ENCODE assay signal across 21 mouse cellular contexts in the genomic region with DNA sequence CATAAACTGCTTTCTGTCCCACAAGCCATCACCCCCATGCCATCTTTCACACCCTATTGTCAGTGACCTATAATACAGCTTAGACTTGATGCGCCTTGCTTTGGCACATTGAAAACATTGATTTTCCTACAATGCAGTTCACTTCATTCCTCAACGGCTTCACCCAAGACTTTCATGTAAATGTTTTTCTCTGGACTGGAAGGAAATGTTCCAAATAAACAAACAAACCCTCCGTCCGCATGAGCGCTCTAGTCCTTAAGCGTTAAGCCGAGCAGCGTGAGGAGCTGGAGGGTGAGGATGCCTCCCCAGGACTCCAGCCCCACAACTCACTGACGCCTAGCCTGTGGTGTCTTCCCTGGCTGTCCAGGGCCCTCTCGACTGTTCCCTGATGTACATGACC.
A peak's percentile ranks its signal among the peaks of the same experiment; 100 is the strongest.
DNase-seq lines count a peak whose midpoint lies in the region; ATAC-seq and TF ChIP-seq lines count a peak whose summit lies in the region.
"Had no signal": no experiment of that assay in that cellular context is flagged by ENCODE, and none has a peak within 500 bp of the region (broad histone marks: within the 10 kb centered on the region; RNA-seq: fewer than 3 reads in every experiment).

No protein-coding gene starts in this region.

- no peak for DNase-seq in forebrain, embryonic 10.5 days (ENCODE audit: extremely low spot score, low spot score)
- no peak for DNase-seq in midbrain, embryonic 10.5 days (ENCODE audit: low spot score)
- DNase-seq: adrenal gland, adult 2 months; cerebellum, adult 8-10 months; gastrocnemius, postnatal 10 days; heart, adult 11 months; kidney, adult 18-20 months; kidney, postnatal 14 days; layer of hippocampus, postnatal 36 days; liver, postnatal 0 days; right cerebral cortex, adult 18-20 months; thymus, postnatal 36 days had no signal

- TF ChIP-seq CTCF in intestine, postnatal 0 days (IDR thresholded peaks at IDR 0.05; ENCODE audit: low read depth): no peak

- no peak for ATAC-seq in forebrain, embryonic 15.5 days (replicated peaks)
- no peak for ATAC-seq in intestine, embryonic 15.5 days
- no peak for ATAC-seq in intestine, postnatal 0 days
- ATAC-seq in midbrain, embryonic 15.5 days (replicated peaks): no peak
- ATAC-seq in limb, embryonic 12.5 days (ENCODE audit: insufficient number of reproducible peaks, insufficient read depth, low FRiP score, low TSS enrichment, low read depth): no peak
- no peak for ATAC-seq in erythroblast, adult 5-6 weeks (replicated peaks; ENCODE audit: low FRiP score, poor library complexity, severe bottlenecking)
- ATAC-seq: liver, postnatal 0 days had no signal

- no peak overlapping the region for H3K9ac ChIP-seq in forebrain, embryonic 15.5 days (replicated peaks)
- no peak overlapping the region for H3K9ac ChIP-seq in intestine, embryonic 15.5 days
- H3K9ac ChIP-seq in intestine, postnatal 0 days (ENCODE audit: low read depth, low read length): no peak overlapping the region
- no peak overlapping the region for H3K9ac ChIP-seq in midbrain, embryonic 15.5 days
- no peak overlapping the region for H3K9ac ChIP-seq in limb, embryonic 12.5 days (replicated peaks)
- H3K9ac ChIP-seq: forebrain, embryonic 12.5 days; hindbrain, embryonic 13.5 days; liver, postnatal 0 days had no signal

- WGBS in forebrain, embryonic 10.5 days: 69% methylated on average over 10 of the region's 10 CpGs
- 51% methylated on average over 10 of the region's 10 CpGs for WGBS in forebrain, embryonic 15.5 days
- WGBS in intestine, embryonic 15.5 days: 68% methylated on average over 10 of the region's 10 CpGs
- 72% methylated on average over 10 of the region's 10 CpGs for WGBS in intestine, postnatal 0 days
- WGBS in midbrain, embryonic 10.5 days: 66% methylated on average over 10 of the region's 10 CpGs
- WGBS in midbrain, embryonic 15.5 days: 66% methylated on average over 10 of the region's 10 CpGs
- 82% methylated on average over 10 of the region's 10 CpGs for WGBS in limb, embryonic 12.5 days

- no peaks in the 10 kb centered on the region for H3K36me3 ChIP-seq in forebrain, embryonic 10.5 days (replicated peaks)
- H3K36me3 ChIP-seq in forebrain, embryonic 15.5 days: no peaks in the 10 kb centered on the region
- H3K36me3 ChIP-seq in intestine, embryonic 15.5 days: no peaks in the 10 kb centered on the region
- no peaks in the 10 kb centered on the region for H3K36me3 ChIP-seq in intestine, postnatal 0 days (ENCODE audit: control insufficient read depth, insufficient read depth)
- H3K36me3 ChIP-seq in midbrain, embryonic 10.5 days: no peaks in the 10 kb centered on the region
- no peaks in the 10 kb centered on the region for H3K36me3 ChIP-seq in midbrain, embryonic 15.5 days (replicated peaks)
- H3K36me3 ChIP-seq in limb, embryonic 12.5 days: no peaks in the 10 kb centered on the region
- H3K36me3 ChIP-seq: forebrain, embryonic 12.5 days; hindbrain, embryonic 13.5 days had no signal

- H3K27me3 ChIP-seq in forebrain, embryonic 10.5 days (ENCODE audit: poor library complexity, severe bottlenecking): no peaks in the 10 kb centered on the region
- H3K27me3 ChIP-seq in forebrain, embryonic 15.5 days: no peaks in the 10 kb centered on the region
- no peaks in the 10 kb centered on the region for H3K27me3 ChIP-seq in intestine, embryonic 15.5 days (replicated peaks)
- H3K27me3 ChIP-seq in intestine, postnatal 0 days (replicated peaks; ENCODE audit: control insufficient read depth, insufficient read depth, low read length): no peaks in the 10 kb centered on the region
- no peaks in the 10 kb centered on the region; the same call in 1 of the 2 replicates for H3K27me3 ChIP-seq in midbrain, embryonic 10.5 days (ENCODE audit: low read depth, poor library complexity, severe bottlenecking)
- H3K27me3 ChIP-seq in midbrain, embryonic 15.5 days (replicated peaks): no peaks in the 10 kb centered on the region
- no peaks in the 10 kb centered on the region for H3K27me3 ChIP-seq in limb, embryonic 12.5 days
- H3K27me3 ChIP-seq: hindbrain, embryonic 13.5 days had no signal

- H3K4me1 ChIP-seq in forebrain, embryonic 10.5 days: peaks cover 56% of the 10 kb centered on the region
- H3K4me1 ChIP-seq in forebrain, embryonic 15.5 days: peaks cover 31% of the 10 kb centered on the region
- H3K4me1 ChIP-seq in intestine, embryonic 15.5 days (replicated peaks): peaks cover 20% of the 10 kb centered on the region
- H3K4me1 ChIP-seq in intestine, postnatal 0 days (replicated peaks; ENCODE audit: control insufficient read depth, insufficient read depth, low read length): no peaks in the 10 kb centered on the region
- peaks cover 48% of the 10 kb centered on the region for H3K4me1 ChIP-seq in midbrain, embryonic 10.5 days
- peaks cover 35% of the 10 kb centered on the region for H3K4me1 ChIP-seq in midbrain, embryonic 15.5 days
- peaks cover 53% of the 10 kb centered on the region for H3K4me1 ChIP-seq in limb, embryonic 12.5 days (replicated peaks)

- no peak overlapping the region for H3K4me3 ChIP-seq in forebrain, embryonic 10.5 days
- H3K4me3 ChIP-seq in forebrain, embryonic 15.5 days: no peak overlapping the region
- no peak overlapping the region for H3K4me3 ChIP-seq in intestine, embryonic 15.5 days (replicated peaks)
- H3K4me3 ChIP-seq in intestine, postnatal 0 days (ENCODE audit: low read depth, low read length): no peak overlapping the region
- no peak overlapping the region for H3K4me3 ChIP-seq in midbrain, embryonic 10.5 days
- H3K4me3 ChIP-seq in midbrain, embryonic 15.5 days: no peak overlapping the region
- H3K4me3 ChIP-seq in limb, embryonic 12.5 days (replicated peaks): no peak overlapping the region
- H3K4me3 ChIP-seq: forebrain, embryonic 12.5 days; hindbrain, embryonic 13.5 days; layer of hippocampus, adult 2 months had no signal

- peak overlapping the region; percentile 86 for H3K27ac ChIP-seq in forebrain, embryonic 10.5 days
- no peak overlapping the region for H3K27ac ChIP-seq in forebrain, embryonic 15.5 days (replicated peaks)
- 0 out of 2 replicates have a peak overlapping the region, but pooled peaks have one; percentile 32 for H3K27ac ChIP-seq in intestine, embryonic 15.5 days
- H3K27ac ChIP-seq in intestine, postnatal 0 days (ENCODE audit: low read depth, low read length): no peak overlapping the region
- peak overlapping the region; percentile 24; the same call in 1 of the 2 replicates for H3K27ac ChIP-seq in midbrain, embryonic 10.5 days (replicated peaks)
- H3K27ac ChIP-seq in midbrain, embryonic 15.5 days: no peak overlapping the region
- peak overlapping the region; percentile 95 for H3K27ac ChIP-seq in limb, embryonic 12.5 days
- H3K27ac ChIP-seq: hindbrain, embryonic 13.5 days; layer of hippocampus, adult 2 months had no signal

- H3K4me2 ChIP-seq in forebrain, embryonic 15.5 days (replicated peaks): no peak overlapping the region
- H3K4me2 ChIP-seq in intestine, embryonic 15.5 days (replicated peaks): no peak overlapping the region
- H3K4me2 ChIP-seq in intestine, postnatal 0 days (replicated peaks; ENCODE audit: low read depth): no peak overlapping the region
- no peak overlapping the region for H3K4me2 ChIP-seq in midbrain, embryonic 15.5 days
- no peak overlapping the region for H3K4me2 ChIP-seq in limb, embryonic 12.5 days
- H3K4me2 ChIP-seq: forebrain, embryonic 12.5 days; hindbrain, embryonic 13.5 days had no signal

- no peaks in the 10 kb centered on the region for H3K9me3 ChIP-seq in forebrain, embryonic 10.5 days
- no peaks in the 10 kb centered on the region for H3K9me3 ChIP-seq in forebrain, embryonic 15.5 days
- H3K9me3 ChIP-seq in intestine, embryonic 15.5 days: no peaks in the 10 kb centered on the region
- H3K9me3 ChIP-seq in intestine, postnatal 0 days (ENCODE audit: control insufficient read depth): no peaks in the 10 kb centered on the region
- H3K9me3 ChIP-seq in midbrain, embryonic 10.5 days (replicated peaks): no peaks in the 10 kb centered on the region
- no peaks in the 10 kb centered on the region for H3K9me3 ChIP-seq in midbrain, embryonic 15.5 days
- H3K9me3 ChIP-seq in limb, embryonic 12.5 days: no peaks in the 10 kb centered on the region
- H3K9me3 ChIP-seq: forebrain, embryonic 12.5 days; hindbrain, embryonic 13.5 days had no signal

Comparison
In these comparisons a context has a peak if more than half of its experiments do, and no peak if none do; other contexts are left out.
1. H3K27ac ChIP-seq: peak in forebrain, embryonic 10.5 days (single experiment), intestine, embryonic 15.5 days (single experiment), midbrain, embryonic 10.5 days (single experiment) and limb, embryonic 12.5 days (single experiment); none in forebrain, embryonic 15.5 days (single experiment), intestine, postnatal 0 days (single experiment) and midbrain, embryonic 15.5 days (single experiment).